Mouse (Mus musculus) colon, adult 2 months (tissue): ENCODE results near the gene Hmox2. TPM values are rescaled to one million over a fixed set of nuclear protein-coding genes. Genes with fewer than 3 reads are reported as not detected.

Source experiments
- polyA plus RNA-seq: library from polyadenylated mRNA; depleted of rRNA; stranded (reverse); fragments of >200 nt; gene quantifications from 2 replicates; pipeline ENCODE4 v1.2.3, GENCODE M21; 2012; rRNA removed

The Hmox2 gene
- polyA plus RNA-seq = 13.3 and 16.3 TPM in 2 replicates

DNA sequence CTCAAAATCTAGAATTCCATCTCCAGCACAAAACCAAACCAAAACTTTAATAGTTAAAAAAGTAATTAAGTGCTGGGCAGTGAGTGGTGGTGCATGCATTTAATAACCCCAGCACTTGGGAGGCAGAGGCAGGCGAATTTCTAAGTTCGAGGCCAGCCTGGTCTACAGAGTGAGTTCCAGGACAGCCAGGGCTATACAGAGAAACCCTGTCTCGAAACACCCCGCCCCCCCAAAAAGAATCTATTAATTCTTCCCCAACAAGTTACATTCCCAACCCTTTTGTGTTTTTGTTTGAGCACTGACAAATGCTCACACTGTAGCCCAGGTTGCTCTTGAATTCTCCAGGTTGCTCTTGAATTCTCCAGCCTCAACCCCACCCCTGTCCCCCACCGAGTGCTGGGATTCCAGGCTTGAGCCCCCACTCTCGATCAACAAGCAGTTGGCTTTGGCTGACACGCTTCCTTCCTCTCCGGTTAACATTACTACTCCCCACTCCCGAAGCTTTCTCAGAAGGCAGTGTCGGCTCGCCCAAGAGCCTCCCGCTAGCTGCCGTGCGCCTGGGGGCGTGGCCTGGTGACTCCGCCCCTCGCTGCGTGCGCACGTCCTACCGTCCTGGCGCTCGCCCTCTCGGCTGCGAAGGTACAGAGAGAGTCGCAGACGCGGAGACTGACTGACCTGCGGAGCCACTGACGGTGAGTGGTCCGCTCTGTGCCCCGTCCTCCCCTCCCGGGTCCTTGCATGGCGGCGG, at the start of gene Hmox2:
Hmox2 (plus strand) TSS at position 582 of the 748 bp plus-strand sequence.

DNA sequence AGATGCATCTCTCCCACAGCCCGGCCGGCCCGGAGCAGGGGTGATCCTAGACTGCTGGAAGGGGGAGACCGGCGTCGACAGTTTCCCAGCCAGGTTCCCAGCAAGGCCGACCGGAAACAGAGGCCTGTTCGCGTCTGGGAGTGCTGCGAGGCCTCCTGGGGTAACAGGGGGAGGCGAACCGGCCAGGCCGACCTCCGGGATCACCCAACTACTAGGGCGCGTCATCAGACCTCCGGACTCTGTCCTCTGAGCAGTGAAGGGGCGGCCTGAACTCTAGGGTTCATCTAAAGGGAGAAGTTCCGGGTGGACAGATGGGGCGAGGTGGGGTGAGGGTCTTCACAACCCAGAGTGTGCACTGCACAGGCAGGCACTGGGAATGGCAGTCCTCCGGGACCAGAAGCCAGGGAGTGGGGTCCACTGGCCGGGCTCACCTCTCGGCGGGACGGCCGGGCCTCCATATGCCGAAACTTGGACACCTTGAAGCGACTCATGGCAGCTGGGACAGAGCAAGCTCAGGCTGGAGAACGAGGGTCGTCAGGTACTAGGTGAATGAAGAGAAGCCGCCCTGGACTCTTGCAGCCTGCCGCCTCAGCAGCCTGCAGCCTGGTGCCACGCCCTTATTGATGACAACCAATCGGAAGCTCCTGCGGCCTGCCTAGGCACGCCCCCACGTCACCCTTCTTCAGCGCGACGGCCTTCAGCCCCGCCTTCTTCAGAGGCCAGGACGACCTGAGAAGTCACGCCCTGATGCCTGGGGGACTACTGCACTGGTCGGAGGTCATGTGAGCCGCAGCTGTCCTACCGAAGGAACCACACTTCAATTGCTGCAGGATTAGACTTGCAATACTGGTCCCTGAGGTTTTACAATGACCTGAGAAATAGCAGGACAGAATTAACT, 46.8 kb upstream of the Hmox2 start, which contains the start of gene Coro7:
Coro7 (minus strand) TSS at position 657 of the 898 bp plus-strand sequence.

GRCm38 (mm10) chr16:4718753-4719518, 7.2 kb upstream of the Hmox2 start, which contains the start of gene Nmral1:
Nmral1 (minus strand) TSS chr16:4719356.

DNA sequence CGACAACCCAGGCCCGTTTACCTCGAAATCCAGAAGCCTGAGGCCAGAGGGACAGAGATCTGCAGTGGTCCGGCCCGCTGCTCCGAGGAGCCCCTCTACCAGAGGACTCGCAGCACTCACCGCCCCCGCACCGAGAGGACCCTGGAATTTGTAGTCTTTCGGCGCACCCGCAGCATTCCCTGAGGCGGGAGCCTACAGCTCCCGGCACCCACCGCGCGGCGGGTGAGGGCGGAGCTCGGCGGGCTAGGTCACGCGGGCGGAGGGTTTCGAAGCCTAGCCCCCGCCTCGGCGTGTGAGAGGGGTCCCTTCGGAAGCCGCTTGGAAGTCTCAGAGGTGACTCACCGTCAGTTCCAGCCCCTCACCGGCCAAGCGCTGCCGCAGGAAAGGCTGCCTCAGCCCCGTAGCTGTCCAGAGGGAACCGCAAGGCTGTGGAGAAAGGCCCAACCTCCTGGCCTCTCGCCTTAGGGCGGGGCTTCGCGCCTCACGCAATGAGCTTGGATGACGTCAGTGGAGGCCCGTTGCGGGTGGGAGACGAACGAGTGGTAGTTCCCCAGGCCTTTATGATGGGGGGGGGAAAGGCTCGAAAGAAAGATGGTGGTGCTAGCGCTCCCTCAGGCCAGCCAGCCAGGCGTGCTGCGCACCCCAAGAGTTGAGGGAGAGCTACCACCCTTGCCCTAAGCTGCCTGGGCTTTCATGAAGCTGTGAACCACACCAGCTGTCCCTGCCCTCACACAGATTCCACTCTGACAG, 63.8 kb downstream of the Hmox2 start, which contains the start of gene Cdip1:
Cdip1 (minus strand) TSS at position 483 of the 750 bp plus-strand sequence.

Other genes with a start within 250 kb of the Hmox2 start
- 1.6 and 1.9 TPM in 2 replicates for gene Srl, start 184.5 kb upstream of the Hmox2 start, polyA plus RNA-seq
- 10.6 and 11.7 TPM in 2 replicates for gene Tfap4, start 166.5 kb upstream of the Hmox2 start, polyA plus RNA-seq
- gene Glis2, start 131.6 kb upstream of the Hmox2 start, polyA plus RNA-seq = 18.3 and 19.0 TPM in 2 replicates
- gene Pam16, start 101.4 kb upstream of the Hmox2 start, polyA plus RNA-seq = 17.5 and 20.2 TPM in 2 replicates
- 19.5 and 20.6 TPM in 2 replicates for gene Vasn, start 86.4 kb upstream of the Hmox2 start, polyA plus RNA-seq
- 20.0 and 21.0 TPM in 2 replicates for gene Dnaja3, start 86.4 kb upstream of the Hmox2 start, polyA plus RNA-seq
- gene Coro7, start 46.6 kb upstream of the Hmox2 start, polyA plus RNA-seq = 52.6 and 56.6 TPM in 2 replicates
- 5.5 and 5.8 TPM in 2 replicates for gene Nmral1, start 7.0 kb upstream of the Hmox2 start, polyA plus RNA-seq
- 58.9 and 69.7 TPM in 2 replicates for gene Cdip1, start 63.9 kb downstream of the Hmox2 start, polyA plus RNA-seq
- not detected in 2 replicates for gene 4930562C15Rik, start 109.1 kb downstream of the Hmox2 start, polyA plus RNA-seq
- gene Ubald1, start 154.0 kb downstream of the Hmox2 start, polyA plus RNA-seq = 50.0 and 54.2 TPM in 2 replicates
- 150 and 154 TPM in 2 replicates for gene Mgrn1, start 159.9 kb downstream of the Hmox2 start, polyA plus RNA-seq
- gene Nudt16l1, start 212.4 kb downstream of the Hmox2 start, polyA plus RNA-seq = 61.3 and 73.2 TPM in 2 replicates
- gene Anks3, start 237.8 kb downstream of the Hmox2 start, polyA plus RNA-seq = 47.4 and 47.8 TPM in 2 replicates